Mouse (Mus musculus) ES-Bruce4 (cell line): ENCODE measurements at regions not wholly inside any gene's neighbourhood (a gene's known extent, or its start where the extent isn't known, plus 50 kb on each side); places are given as distances from the start of the nearest gene placed in this dataset.

ENCODE experiments used
- H3K27ac ChIP-seq: 2 replicates; pipeline ENCODE4 v1.5.1; 2012; ENCODE audit warnings: low read length, inconsistent platforms; ENCODE audit not compliant: insufficient read depth
- H3K27me3 ChIP-seq: 2 replicates; pipeline ENCODE4 v1.6.1; 2012; ENCODE audit warnings: mild to moderate bottlenecking, low read length, inconsistent platforms; ENCODE audit not compliant: control insufficient read depth, poor library complexity, insufficient read depth, severe bottlenecking
- H3K36me3 ChIP-seq: 2 replicates; pipeline ENCODE4 v1.6.1; 2012; ENCODE audit warnings: inconsistent platforms, mild to moderate bottlenecking, low read length, moderate library complexity; ENCODE audit not compliant: control insufficient read depth, poor library complexity, insufficient read depth, severe bottlenecking
- H3K4me1 ChIP-seq: one replicate; pipeline ENCODE4 v1.8.1; 2011; ENCODE audit warnings: low read length; ENCODE audit not compliant: control insufficient read depth, insufficient read depth
- H3K4me3 ChIP-seq: 2 replicates; pipeline ENCODE4 v1.5.1; 2011; ENCODE audit warnings: low read depth, mild to moderate bottlenecking, low read length
- H3K9ac ChIP-seq: 2 replicates; pipeline ENCODE4 v1.6.1; 2012; ENCODE audit warnings: low read depth, mild to moderate bottlenecking, inconsistent platforms; ENCODE audit not compliant: poor library complexity, severe bottlenecking
- H3K9me3 ChIP-seq: replicated peaks from 2 replicates; pipeline ENCODE4 v1.6.1; 2012; ENCODE audit warnings: mild to moderate bottlenecking, low read length, inconsistent platforms; ENCODE audit not compliant: control insufficient read depth, poor library complexity, insufficient read depth, severe bottlenecking
- CTCF ChIP-seq: IDR thresholded peaks from one replicate; pipeline ENCODE4 v1.8.1; 2011; ENCODE audit warnings: low read depth, low read length
- EP300 ChIP-seq: IDR thresholded peaks from 2 replicates; pipeline ENCODE4 v1.6.1; 2011; ENCODE audit warnings: low read depth, low read length; ENCODE audit not compliant: insufficient read depth
- POLR2A ChIP-seq: IDR thresholded peaks from one replicate; pipeline ENCODE4 v1.8.1; 2011; ENCODE audit warnings: low read length; ENCODE audit not compliant: insufficient read depth

DNA sequence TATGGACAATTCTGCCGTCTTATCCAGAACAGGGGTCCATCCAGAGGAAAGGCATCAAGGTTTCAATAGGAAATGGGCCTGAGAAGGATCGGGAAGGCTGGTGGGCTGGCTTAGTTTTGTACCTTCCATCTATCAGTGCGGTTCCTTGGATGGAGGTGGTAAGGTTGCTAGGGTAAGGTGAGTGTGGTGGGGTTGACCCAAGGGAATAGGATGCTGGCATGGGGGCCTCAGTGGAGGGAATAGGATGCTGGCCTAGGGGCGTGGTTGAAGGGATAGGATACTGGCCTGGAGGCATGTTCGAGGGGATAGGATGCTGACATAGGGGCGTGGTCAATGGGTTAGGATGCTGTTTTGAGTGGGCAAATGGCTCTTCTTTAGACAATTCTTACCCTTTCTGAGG, 82.6 kb upstream of the Sel1l start:
- no peak overlapping the region for H3K27ac ChIP-seq
- H3K4me3 ChIP-seq: no peak overlapping the region
- no peaks in the 10 kb centered on the region for H3K36me3 ChIP-seq
- no peaks in the 10 kb centered on the region for H3K9me3 ChIP-seq
- H3K9ac ChIP-seq: no peak overlapping the region
- no peaks in the 10 kb centered on the region for H3K4me1 ChIP-seq
- no peaks in the 10 kb centered on the region for H3K27me3 ChIP-seq
- TF ChIP-seq CTCF (no peak), EP300 (no peak), POLR2A (no peak)

DNA sequence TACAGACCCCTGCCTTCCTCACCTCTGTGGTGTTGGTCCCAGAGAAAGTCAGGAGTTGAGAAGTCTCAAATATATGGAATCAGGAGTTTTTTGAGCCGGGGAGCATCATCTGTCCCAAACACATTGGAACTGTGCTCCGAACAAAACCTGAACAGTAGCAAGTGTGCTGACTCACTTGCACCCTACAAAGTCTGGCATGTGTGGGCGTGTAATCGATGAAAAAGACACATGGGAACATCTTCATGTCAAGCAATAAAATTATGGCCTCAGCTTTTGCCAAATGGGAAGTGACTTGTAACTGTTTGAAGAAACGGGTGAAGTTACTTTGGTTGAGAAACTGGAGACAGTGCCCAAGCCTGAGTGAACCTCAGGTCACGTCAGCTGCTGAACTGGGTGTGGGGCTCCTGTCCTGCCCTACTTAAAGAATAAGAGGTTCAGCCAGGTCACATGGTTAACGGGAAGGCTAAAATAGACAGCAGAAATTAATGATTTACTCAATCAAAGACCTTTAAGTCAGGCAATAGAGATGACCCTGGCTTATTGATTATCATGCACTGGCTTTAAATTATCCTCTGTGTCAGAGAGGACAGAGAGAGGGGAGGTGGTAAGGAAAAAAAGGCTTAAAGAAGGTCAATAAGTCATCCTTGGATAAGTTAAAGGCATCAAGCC, 80.6 kb upstream of the Sel1l start:
- no peaks in the 10 kb centered on the region for H3K27me3 ChIP-seq
- TF ChIP-seq EP300 (no peak), CTCF (no peak), POLR2A (no peak)
- H3K4me3 ChIP-seq: no peak overlapping the region

DNA sequence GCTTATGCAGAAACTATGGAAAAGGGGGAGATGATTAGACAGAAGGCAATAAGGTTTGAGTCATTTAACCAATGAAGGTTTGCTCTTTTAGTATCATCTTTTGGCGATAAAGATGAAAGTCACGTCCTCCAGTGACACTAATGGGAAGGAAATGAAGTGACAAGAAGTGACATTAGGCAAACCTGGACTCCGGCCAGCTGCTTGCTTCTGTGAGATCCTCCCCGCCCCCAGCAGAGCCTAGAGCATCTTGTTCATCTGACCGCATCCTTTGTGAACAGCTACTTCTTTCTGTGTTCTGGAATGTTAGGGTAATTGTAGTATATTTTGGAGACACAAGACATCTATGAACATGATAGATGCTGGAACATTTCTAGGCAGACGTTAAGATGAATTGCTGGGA, 78.6 kb upstream of the Sel1l start:
- no peaks in the 10 kb centered on the region for H3K36me3 ChIP-seq

More for the DNA sequence above, 80.6 kb upstream of the Sel1l start:
- Histone ChIP-seq H3K9ac (no peak overlapping the region), H3K9me3 (no peaks in the 10 kb centered on the region), H3K4me1 (no peaks in the 10 kb centered on the region), H3K27ac (no peak overlapping the region), H3K36me3 (no peaks in the 10 kb centered on the region)

DNA sequence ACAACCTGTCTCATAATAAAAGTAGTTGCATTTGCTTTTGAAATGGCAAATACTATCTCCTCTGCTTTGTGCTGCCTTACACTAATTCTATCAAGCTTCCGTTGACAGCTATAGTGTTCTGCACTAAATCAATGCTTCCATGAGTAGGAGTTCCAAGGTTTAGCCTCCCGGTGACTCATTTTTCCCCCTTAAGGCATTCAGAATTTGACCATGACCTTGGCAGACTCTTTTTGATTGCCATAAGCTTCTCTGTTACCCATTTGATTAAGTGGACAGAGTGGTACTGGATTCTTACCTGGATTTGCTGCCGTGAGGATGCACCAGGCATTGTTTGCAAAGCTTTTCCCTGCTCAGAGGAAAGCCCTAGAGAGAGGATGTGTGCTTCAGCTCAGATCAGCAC, 66.5 kb upstream of the Sel1l start:
- no peaks in the 10 kb centered on the region for H3K9me3 ChIP-seq
- no peak for TF ChIP-seq CTCF
- no peak for TF ChIP-seq EP300
- no peak for TF ChIP-seq POLR2A
- no peaks in the 10 kb centered on the region for H3K27me3 ChIP-seq
- H3K27ac ChIP-seq: no peak overlapping the region
- H3K9ac ChIP-seq: no peak overlapping the region
- no peaks in the 10 kb centered on the region for H3K4me1 ChIP-seq
- H3K4me3 ChIP-seq: no peak overlapping the region
- H3K36me3 ChIP-seq: no peaks in the 10 kb centered on the region

More for the DNA sequence above, 78.6 kb upstream of the Sel1l start:
- no peak overlapping the region for H3K9ac ChIP-seq
- no peak overlapping the region for H3K4me3 ChIP-seq
- TF ChIP-seq CTCF: no peak
- TF ChIP-seq EP300: no peak
- TF ChIP-seq POLR2A: no peak
- no peaks in the 10 kb centered on the region for H3K27me3 ChIP-seq
- no peak overlapping the region for H3K27ac ChIP-seq
- H3K4me1 ChIP-seq: no peaks in the 10 kb centered on the region
- no peaks in the 10 kb centered on the region for H3K9me3 ChIP-seq

DNA sequence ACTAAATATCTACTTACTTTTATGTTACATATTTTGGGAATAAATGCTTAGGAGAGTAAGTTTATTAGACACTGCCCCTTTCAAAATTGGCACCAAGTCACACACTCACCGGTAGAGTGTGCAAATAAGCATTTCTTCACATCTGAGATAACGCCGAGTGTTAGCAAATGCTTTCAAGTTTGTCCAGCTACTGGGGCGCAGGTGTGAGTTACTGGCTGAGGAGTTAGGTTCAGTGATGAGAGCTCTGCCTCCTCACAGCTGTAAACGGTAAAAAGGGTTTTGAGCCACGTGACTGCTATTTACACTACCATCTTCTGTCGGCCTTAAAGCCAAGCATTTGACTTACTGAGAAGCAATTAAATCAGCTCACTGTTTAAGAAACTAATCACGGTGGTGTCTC, 61.6 kb upstream of the Sel1l start:
- Histone ChIP-seq H3K27me3 (no peaks in the 10 kb centered on the region; the same call in 1 of the 2 replicates), H3K36me3 (no peaks in the 10 kb centered on the region), H3K4me1 (no peaks in the 10 kb centered on the region), H3K4me3 (no peak overlapping the region), H3K9me3 (no peaks in the 10 kb centered on the region), H3K27ac (no peak overlapping the region), H3K9ac (no peak overlapping the region)
- no peak for TF ChIP-seq CTCF
- TF ChIP-seq POLR2A: no peak
- TF ChIP-seq EP300: no peak
